In genomic region chr3:88544514-88544913, GRCm38 (mm10) we compare ENCODE assay signal across 10 mouse cellular contexts. TPM values are rescaled to one million over a fixed set of nuclear protein-coding genes. Genes with fewer than 3 reads are reported as not detected.
DNase-seq lines count a peak whose midpoint lies in the region; ATAC-seq and TF ChIP-seq lines count a peak whose summit lies in the region.
"Had no signal": no experiment of that assay in that cellular context is flagged by ENCODE, and none has a peak within 500 bp of the region (broad histone marks: within the 10 kb centered on the region; RNA-seq: fewer than 3 reads in every experiment).

No protein-coding gene starts in this region.

- no peak for DNase-seq in heart, postnatal 25 days (ENCODE audit: low spot score)
- DNase-seq in ES-CJ7 (ENCODE audit: low read depth, low spot score) = peak; percentile 75
- DNase-seq in embryo, embryonic 11 days = peak; percentile 47
- peak; percentile 76 for DNase-seq in lung, postnatal 0 days (ENCODE audit: low spot score)
- no peak for DNase-seq in ovary, postnatal 14 days (ENCODE audit: low spot score)
- DNase-seq in frontal cortex, adult 2 months (ENCODE audit: extremely low spot score in 1 of 2, low spot score in 1 of 2) = no peak

- 0 out of 2 replicates have a peak overlapping the region, but pooled peaks have one; percentile 40 for H3K9ac ChIP-seq in heart, embryonic 13.5 days
- H3K9ac ChIP-seq in lung, postnatal 0 days (replicated peaks; ENCODE audit: low read depth) = no peak overlapping the region
- H3K9ac ChIP-seq: stomach, embryonic 15.5 days had no signal

- H3K4me1 ChIP-seq in heart, embryonic 13.5 days = peaks cover 11% of the 10 kb centered on the region
- no peaks in the 10 kb centered on the region for H3K4me1 ChIP-seq in lung, postnatal 0 days (ENCODE audit: insufficient read depth, low read depth, low read length)

- no peaks in the 10 kb centered on the region for H3K9me3 ChIP-seq in heart, embryonic 13.5 days
- no peaks in the 10 kb centered on the region for H3K9me3 ChIP-seq in lung, postnatal 0 days (ENCODE audit: low read length)
- H3K9me3 ChIP-seq: megakaryocyte, embryonic 14.5 days; stomach, embryonic 15.5 days had no signal

- H3K36me3 ChIP-seq in heart, embryonic 13.5 days = peaks cover 17% of the 10 kb centered on the region
- no peaks in the 10 kb centered on the region for H3K36me3 ChIP-seq in lung, postnatal 0 days (ENCODE audit: insufficient read depth, low read length)

- ATAC-seq in heart, embryonic 13.5 days (ENCODE audit: extremely low read depth, insufficient number of reproducible peaks, low FRiP score, low TSS enrichment) = no peak
- ATAC-seq in lung, postnatal 0 days = 0 out of 2 replicates have a peak, but pooled peaks have one; percentile 13

- no peak for TF ChIP-seq EP300 in lung, postnatal 0 days (IDR thresholded peaks at IDR 0.05)

- WGBS in heart, embryonic 13.5 days = 26% methylated on average over 5 of the region's 5 CpGs
- WGBS in lung, postnatal 0 days = 25% methylated on average over 5 of the region's 5 CpGs

- TF ChIP-seq CTCF in lung, postnatal 0 days (IDR thresholded peaks at IDR 0.05) = peak; percentile 77

- H3K27ac ChIP-seq in heart, embryonic 13.5 days (replicated peaks) = no peak overlapping the region
- no peak overlapping the region for H3K27ac ChIP-seq in lung, postnatal 0 days (ENCODE audit: low read length)
- H3K27ac ChIP-seq: stomach, embryonic 15.5 days had no signal

- H3K4me3 ChIP-seq in heart, embryonic 13.5 days = no peak overlapping the region
- no peak overlapping the region for H3K4me3 ChIP-seq in lung, postnatal 0 days (ENCODE audit: low read depth, low read length)
- H3K4me3 ChIP-seq: stomach, embryonic 15.5 days had no signal

- H3K27me3 ChIP-seq in heart, embryonic 13.5 days (replicated peaks) = no peaks in the 10 kb centered on the region
- H3K27me3 ChIP-seq in lung, postnatal 0 days (replicated peaks; ENCODE audit: insufficient read depth, low read length) = no peaks in the 10 kb centered on the region
- H3K27me3 ChIP-seq: megakaryocyte, embryonic 14.5 days; stomach, embryonic 15.5 days had no signal

- intact Hi-C loops in heart, postnatal 25 days (cut with DNase I) = no loop called here

- no peak overlapping the region for H3K4me2 ChIP-seq in heart, embryonic 13.5 days
- H3K4me2 ChIP-seq in lung, postnatal 0 days (replicated peaks; ENCODE audit: low read depth, low read length) = no peak overlapping the region
- H3K4me2 ChIP-seq: stomach, embryonic 15.5 days had no signal

RNA-seq across cellular contexts. Expression of gene Rab25, which starts 3.6 kb away (rescaled TPM):
- polyA plus RNA-seq in heart, embryonic 13.5 days (2015; fragmentation: Nextera tagmentation; extraction: Ambion mirVana) = 1.1 and 1.5 TPM in 2 replicates
- not detected for total RNA-seq in heart, postnatal 25 days (2021)
- 61.4 and 61.8 TPM in 2 replicates for polyA plus RNA-seq in lung, postnatal 0 days (2015; fragmentation: Nextera tagmentation; extraction: Ambion mirVana)
- polyA plus RNA-seq in frontal cortex, adult 2 months (2012; rRNA removed) = 0.40 and 0.67 TPM in 2 replicates
- total RNA-seq: hematopoietic stem cell, adult 5-6 weeks had no signal

RNA-seq across cellular contexts. Expression of gene Lamtor2, which starts 8.4 kb away (rescaled TPM):
- polyA plus RNA-seq in heart, embryonic 13.5 days (2015; fragmentation: Nextera tagmentation; extraction: Ambion mirVana) = 131 and 150 TPM in 2 replicates
- 10 to 100 TPM; 84.2 to 92.5 TPM for total RNA-seq in heart, postnatal 25 days (2021)
- 138 and 143 TPM in 2 replicates for polyA plus RNA-seq in lung, postnatal 0 days (2015; fragmentation: Nextera tagmentation; extraction: Ambion mirVana)
- 110 and 131 TPM in 2 replicates for polyA plus RNA-seq in frontal cortex, adult 2 months (2012; rRNA removed)

RNA-seq across cellular contexts. Expression of gene Ubqln4, which starts 9.0 kb away (rescaled TPM):
- 33.1 and 34.1 TPM in 2 replicates for polyA plus RNA-seq in heart, embryonic 13.5 days (2015; fragmentation: Nextera tagmentation; extraction: Ambion mirVana)
- 10 to 100 TPM; 67.4 to 71.2 TPM for total RNA-seq in heart, postnatal 25 days (2021)
- 18.4 and 22.6 TPM in 2 replicates for polyA plus RNA-seq in lung, postnatal 0 days (2015; fragmentation: Nextera tagmentation; extraction: Ambion mirVana)
- polyA plus RNA-seq in frontal cortex, adult 2 months (2012; rRNA removed) = 97.4 and 102 TPM in 2 replicates

RNA-seq across cellular contexts. Expression of gene Mex3a, which starts 12.3 kb away (rescaled TPM):
- 9.9 and 10.1 TPM in 2 replicates for polyA plus RNA-seq in heart, embryonic 13.5 days (2015; fragmentation: Nextera tagmentation; extraction: Ambion mirVana)
- under 1 TPM; 0.39 to 0.61 TPM for total RNA-seq in heart, postnatal 25 days (2021)
- 2.6 and 3.4 TPM in 2 replicates for polyA plus RNA-seq in lung, postnatal 0 days (2015; fragmentation: Nextera tagmentation; extraction: Ambion mirVana)
- polyA plus RNA-seq in frontal cortex, adult 2 months (2012; rRNA removed) = 4.5 and 4.7 TPM in 2 replicates

RNA-seq across cellular contexts. Expression of gene Ssr2, which starts 31.2 kb away (rescaled TPM):
- polyA plus RNA-seq in heart, embryonic 13.5 days (2015; fragmentation: Nextera tagmentation; extraction: Ambion mirVana) = 173 and 202 TPM in 2 replicates
- 10 to 100 TPM; 80.7 to 93.3 TPM for total RNA-seq in heart, postnatal 25 days (2021)
- 306 and 384 TPM in 2 replicates for polyA plus RNA-seq in lung, postnatal 0 days (2015; fragmentation: Nextera tagmentation; extraction: Ambion mirVana)
- polyA plus RNA-seq in frontal cortex, adult 2 months (2012; rRNA removed) = 111 and 131 TPM in 2 replicates

Comparison
In these comparisons a context has a peak if more than half of its experiments do, and no peak if none do; other contexts are left out.
1. DNase-seq: peak in ES-CJ7 (single experiment), embryo, embryonic 11 days (single experiment) and lung, postnatal 0 days (single experiment); none in heart, postnatal 25 days (single experiment), ovary, postnatal 14 days (single experiment) and frontal cortex, adult 2 months (0 of 2).
2. RNA of gene Rab25, which starts 3.6 kb away (polyA plus RNA-seq): 61.4 to 61.8 TPM in lung, postnatal 0 days; 1.1 to 1.5 TPM in heart, embryonic 13.5 days and 0.40 to 0.67 TPM in frontal cortex, adult 2 months; every median in the first group is over 10 times any median in the second.